Mouse (Mus musculus) C2C12 (cell line): ENCODE results near the gene Foxp1. TPM values are rescaled to one million over a fixed set of nuclear protein-coding genes. Genes with fewer than 3 reads are reported as not detected.

Experiments
- H3K27me3 ChIP-seq: one replicate; pipeline ENCODE4 v1.6.1; 2011; ENCODE audit not compliant: control insufficient read depth, insufficient read depth, insufficient read length
- H3K36me3 ChIP-seq: one replicate; pipeline ENCODE4 v1.6.1; 2011; ENCODE audit not compliant: control insufficient read depth, insufficient read depth
- H3K4me3 ChIP-seq: one replicate; pipeline ENCODE4 v1.5.1; 2011; ENCODE audit warnings: mild to moderate bottlenecking, control low read depth; ENCODE audit not compliant: poor library complexity, insufficient read depth, severe bottlenecking
- H3K79me2 ChIP-seq: one replicate; pipeline ENCODE4 v1.6.1; 2011; ENCODE audit not compliant: control insufficient read depth, insufficient read depth
- H3K79me3 ChIP-seq: one replicate; pipeline ENCODE4 v1.6.1; 2011; ENCODE audit warnings: low read depth, control low read depth
- H3ac ChIP-seq: one replicate; pipeline ENCODE3; 2011; ENCODE audit warnings: low read depth; ENCODE audit not compliant: control insufficient read depth, insufficient read length
- CEBPB ChIP-seq: IDR thresholded peaks from one replicate; pipeline ENCODE4 v1.6.1; 2011; ENCODE audit warnings: low read depth, mild to moderate bottlenecking, control low read depth, moderate library complexity
- CTCF ChIP-seq: IDR thresholded peaks from one replicate; pipeline ENCODE4 v1.5.1; 2011; ENCODE audit not compliant: control insufficient read depth, insufficient read depth, insufficient read length
- FOSL1 ChIP-seq: IDR thresholded peaks from one replicate; pipeline ENCODE4 v1.8.0; 2011; ENCODE audit warnings: mild to moderate bottlenecking, low read length; ENCODE audit not compliant: poor library complexity, insufficient read depth, severe bottlenecking
- MAX ChIP-seq: IDR thresholded peaks from one replicate; pipeline ENCODE4 v1.6.1; 2011; ENCODE audit warnings: mild to moderate bottlenecking, control low read depth
- MYOD1 ChIP-seq: IDR thresholded peaks from one replicate; pipeline ENCODE4 v1.6.1; 2011; ENCODE audit warnings: low read depth; ENCODE audit not compliant: control insufficient read depth, insufficient read length
- MYOG ChIP-seq: IDR thresholded peaks from one replicate; pipeline ENCODE4 v1.6.1; 2011; ENCODE audit not compliant: control insufficient read depth, insufficient read length; ENCODE audit errors: extremely low read depth
- USF1 ChIP-seq: IDR thresholded peaks from one replicate; pipeline ENCODE4 v1.6.1; 2011; ENCODE audit warnings: low read depth, mild to moderate bottlenecking, control low read depth, moderate library complexity
- polyA plus RNA-seq: library from polyadenylated mRNA; unstranded; fragments of >200 nt; fragmentation: generic; extraction: Trizol; gene quantifications from one replicate; pipeline ENCODE4 v1.2.1, GENCODE M21; 2012; ENCODE audit warnings: missing spikeins

Foxp1 gene
- polyA plus RNA-seq, 1 experiment, result 25.9 TPM

DNA sequence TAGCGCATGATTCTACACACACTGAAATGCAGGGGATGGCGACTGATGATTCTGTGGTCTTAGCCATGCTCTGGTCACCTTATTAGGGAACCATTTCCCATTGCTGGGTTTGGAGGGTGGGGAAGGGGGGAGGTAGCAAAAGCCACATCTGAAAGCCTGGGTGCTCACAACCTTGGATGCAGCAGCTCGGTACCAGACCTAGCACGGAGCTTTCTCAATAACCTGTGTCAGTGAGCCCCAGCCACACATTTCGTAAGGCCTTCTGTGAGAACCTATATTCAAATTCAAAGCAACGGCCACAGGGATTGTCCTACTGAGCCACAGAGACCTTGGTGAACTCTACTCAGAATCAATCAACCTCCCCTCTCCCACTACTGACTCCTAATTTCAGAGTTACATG is 109.9 kb downstream of the Foxp1 start:
- TF ChIP-seq CTCF, result no peak

DNA sequence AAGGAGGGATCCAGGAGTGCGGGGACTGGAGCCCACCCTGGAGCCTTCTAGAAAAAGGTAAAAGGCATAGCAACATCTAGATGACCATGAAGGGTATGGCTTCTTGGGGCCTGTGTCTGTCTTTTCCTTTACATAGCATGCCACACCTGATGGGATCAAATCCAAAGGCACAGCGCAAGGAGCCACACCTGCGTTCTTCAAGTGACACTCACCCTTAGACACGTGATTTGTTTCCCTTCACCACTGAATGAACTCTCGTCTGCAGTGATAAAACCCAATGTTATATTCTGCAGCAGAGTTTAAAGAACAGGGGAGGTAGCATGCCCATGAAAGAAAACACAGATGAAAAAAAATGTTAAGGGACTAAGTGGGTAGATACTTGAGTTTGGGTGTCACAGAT is 112.9 kb downstream of the Foxp1 start:
- TF ChIP-seq MYOG (no peak), USF1 (no peak)

More for the DNA sequence above, 109.9 kb downstream of the Foxp1 start:
- H3K36me3 ChIP-seq, result no peaks in the 10 kb centered on the region
- no peaks in the 10 kb centered on the region for H3K79me2 ChIP-seq
- no peaks in the 10 kb centered on the region for H3K79me3 ChIP-seq
- H3ac ChIP-seq, result no peak overlapping the region
- H3K27me3 ChIP-seq, result no peaks in the 10 kb centered on the region
- no peak overlapping the region for H3K4me3 ChIP-seq

GRCm38 (mm10) chr6:99408880-99409279 is 113.6 kb downstream of the Foxp1 start:
- H3ac ChIP-seq, result no peak overlapping the region
- no peak overlapping the region for H3K4me3 ChIP-seq
- no peaks in the 10 kb centered on the region for H3K79me3 ChIP-seq
- no peaks in the 10 kb centered on the region for H3K27me3 ChIP-seq
- TF ChIP-seq MYOG, result no peak
- TF ChIP-seq MYOD1, result no peak
- no peak for TF ChIP-seq CEBPB
- TF ChIP-seq FOSL1, result no peak
- no peak for TF ChIP-seq USF1
- no peak for TF ChIP-seq CTCF
- TF ChIP-seq MAX, result no peak
- H3K36me3 ChIP-seq, result no peaks in the 10 kb centered on the region
- H3K79me2 ChIP-seq, result no peaks in the 10 kb centered on the region

More for the DNA sequence above, 112.9 kb downstream of the Foxp1 start:
- Histone ChIP-seq H3ac (no peak overlapping the region), H3K27me3 (no peaks in the 10 kb centered on the region), H3K79me3 (no peaks in the 10 kb centered on the region), H3K36me3 (no peaks in the 10 kb centered on the region), H3K4me3 (no peak overlapping the region), H3K79me2 (no peaks in the 10 kb centered on the region)

DNA sequence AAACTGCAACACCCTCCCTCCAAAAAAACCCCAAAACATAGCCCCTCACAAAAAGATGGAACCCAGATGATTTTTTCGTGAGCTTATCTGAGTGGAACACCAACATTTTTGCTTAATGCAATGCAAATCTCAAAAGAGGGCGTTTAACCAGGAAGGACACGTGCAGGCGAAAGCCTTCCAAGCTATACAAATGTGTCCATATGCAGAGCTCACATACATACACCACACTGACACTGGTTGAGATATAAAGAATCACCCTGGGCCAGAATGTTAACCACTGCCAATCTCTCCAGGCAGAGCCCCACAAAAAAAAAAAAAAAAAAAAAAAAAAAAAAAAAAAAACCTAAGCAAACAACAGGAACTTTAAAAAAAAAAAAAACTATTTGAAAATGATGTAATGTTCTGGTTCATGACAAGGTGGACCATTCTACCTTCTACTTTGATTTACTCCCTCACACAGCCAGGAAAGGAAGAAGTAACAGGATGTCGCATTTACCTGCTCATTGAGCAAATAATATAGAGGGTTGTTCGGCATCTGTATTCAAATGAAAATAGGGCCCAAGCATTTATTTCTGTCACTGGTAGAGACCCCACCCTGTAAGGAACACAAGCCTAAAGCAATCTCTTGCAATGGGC is 118.6 kb downstream of the Foxp1 start:
- H3K79me2 ChIP-seq, result no peaks in the 10 kb centered on the region
- H3K27me3 ChIP-seq, result no peaks in the 10 kb centered on the region
- no peaks in the 10 kb centered on the region for H3K36me3 ChIP-seq
- no peak overlapping the region for H3ac ChIP-seq
- no peak overlapping the region for H3K4me3 ChIP-seq
- TF ChIP-seq USF1, result no peak
- TF ChIP-seq MYOG, result no peak
- no peak for TF ChIP-seq MYOD1
- no peaks in the 10 kb centered on the region for H3K79me3 ChIP-seq

- Histone ChIP-seq H3K36me3 (no peaks in the 10 kb centered on the region), H3K79me2 (no peaks in the 10 kb centered on the region), H3K79me3 (no peaks in the 10 kb centered on the region), H3K27me3 (no peaks in the 10 kb centered on the region), H3ac (no peak overlapping the region), H3K4me3 (no peak overlapping the region)
- no peak for TF ChIP-seq CTCF
- no peak for TF ChIP-seq FOSL1
- no peak for TF ChIP-seq MYOD1
- TF ChIP-seq MYOG, result no peak
- TF ChIP-seq USF1, result no peak
- no peak for TF ChIP-seq CEBPB
- TF ChIP-seq MAX, result no peak
These were observed 119.6 kb downstream of the Foxp1 start for GRCm38 (mm10) chr6:99402941-99403340.

DNA sequence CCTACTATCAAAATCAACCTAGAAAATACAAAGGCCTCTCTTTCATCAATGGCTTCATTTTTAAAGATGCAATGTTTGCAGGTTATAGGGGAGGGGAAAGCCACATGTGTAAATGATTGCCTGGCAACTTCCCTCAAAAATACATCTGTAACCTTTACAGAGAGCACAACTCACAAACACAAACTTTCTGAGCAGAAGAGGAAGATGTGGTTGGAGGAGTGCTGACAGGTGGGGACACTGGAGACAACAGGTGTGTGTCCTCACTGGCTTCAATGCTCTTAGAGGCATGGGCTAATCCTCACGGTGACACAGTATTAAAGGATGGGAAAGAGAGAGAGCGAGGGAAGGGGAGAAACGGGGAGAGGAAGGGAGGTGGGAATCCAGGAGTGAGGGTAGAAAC is 120.2 kb downstream of the Foxp1 start:
- Histone ChIP-seq H3K4me3 (no peak overlapping the region), H3ac (no peak overlapping the region), H3K79me2 (no peaks in the 10 kb centered on the region), H3K36me3 (no peaks in the 10 kb centered on the region), H3K27me3 (no peaks in the 10 kb centered on the region), H3K79me3 (no peaks in the 10 kb centered on the region)
- no peak for TF ChIP-seq CEBPB
- TF ChIP-seq USF1, result no peak
- TF ChIP-seq MAX, result no peak
- TF ChIP-seq MYOG, result no peak
- no peak for TF ChIP-seq FOSL1
- no peak for TF ChIP-seq MYOD1
- no peak for TF ChIP-seq CTCF
